In the genomic region with DNA sequence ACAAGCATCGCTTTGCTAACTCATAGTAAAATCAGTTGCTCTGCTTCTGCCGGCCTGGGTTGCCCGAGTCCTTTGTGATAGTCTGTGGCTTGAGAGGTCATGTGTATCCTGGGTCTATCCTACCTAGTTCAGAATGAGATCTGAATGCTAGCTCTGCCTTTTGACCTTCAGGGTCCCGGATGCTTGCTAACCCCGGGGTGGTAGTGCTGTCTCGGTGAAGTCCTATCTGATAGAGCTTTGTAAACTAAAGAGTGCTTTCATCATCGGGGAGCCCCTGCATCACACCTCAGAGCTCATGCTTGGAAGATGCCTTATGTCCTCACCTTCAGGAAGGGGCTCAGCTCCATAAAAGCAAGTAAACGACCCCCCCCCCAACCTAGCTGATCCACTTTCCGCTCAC, we compare ENCODE assay signal across 15 mouse cellular contexts. TPM values are rescaled to one million over a fixed set of nuclear protein-coding genes. Genes with fewer than 3 reads are reported as not detected.
DNase-seq lines count a peak whose midpoint lies in the region; ATAC-seq and TF ChIP-seq lines count a peak whose summit lies in the region.
"Had no signal": no experiment of that assay in that cellular context is flagged by ENCODE, and none has a peak within 500 bp of the region (broad histone marks: within the 10 kb centered on the region; RNA-seq: fewer than 3 reads in every experiment).

No protein-coding gene starts in this region.

- no peaks in the 10 kb centered on the region for H3K9me3 ChIP-seq in heart, embryonic 15.5 days (replicated peaks)
- H3K9me3 ChIP-seq: liver, embryonic 15.5 days had no signal

- no peaks in the 10 kb centered on the region for H3K27me3 ChIP-seq in heart, embryonic 15.5 days
- no peaks in the 10 kb centered on the region for H3K27me3 ChIP-seq in spleen, adult 2 months (ENCODE audit: control insufficient read depth, insufficient read depth, low read length)
- H3K27me3 ChIP-seq: CH12.LX; liver, embryonic 15.5 days had no signal

- intact Hi-C loops in heart, postnatal 10 days (cut with DNase I) = loop anchor here (2.0 kb wide), 1 partner anchor 14 kb away; no protein-coding TSS in a partner anchor
- intact Hi-C loops in left cerebral cortex, postnatal 4 days (cut with DNase I) = no loop called here

- DNase-seq in heart, postnatal 10 days = no peak
- DNase-seq in spleen, adult 2 months (ENCODE audit: low read depth in 1 of 2, low spot score in 2 of 2) = no peak
- DNase-seq in spleen, postnatal 10 days (ENCODE audit: low spot score in 2 of 2) = no peak
- DNase-seq in naive thymus-derived CD4-positive, alpha-beta T cell, adult 2 months (ENCODE audit: low read depth) = peak; percentile 62
- DNase-seq in left cerebral cortex, postnatal 4 days = no peak
- DNase-seq: adrenal gland, adult 8-10 months; gastrocnemius, postnatal 14 days; kidney, adult 11 months; kidney, postnatal 36 days; layer of hippocampus, adult 9-11 months; right cerebral cortex, postnatal 25 days had no signal

- H3K4me1 ChIP-seq in heart, embryonic 15.5 days (replicated peaks) = peaks cover 87% of the 10 kb centered on the region
- peaks cover 55% of the 10 kb centered on the region; the same call in 1 of the 2 replicates for H3K4me1 ChIP-seq in spleen, adult 2 months (ENCODE audit: control insufficient read depth, insufficient read depth, insufficient read length)

- H3K27ac ChIP-seq in heart, embryonic 15.5 days = peak overlapping the region; percentile 83
- peak overlapping the region; percentile 44 for H3K27ac ChIP-seq in spleen, adult 2 months (ENCODE audit: insufficient read depth, low read length)
- H3K27ac ChIP-seq: liver, embryonic 15.5 days had no signal

- no peak for TF ChIP-seq POLR2A in spleen, adult 2 months (IDR thresholded peaks at IDR 0.05; ENCODE audit: low read depth, low read length)

- H3K9ac ChIP-seq in heart, embryonic 15.5 days = no peak overlapping the region
- H3K9ac ChIP-seq: liver, embryonic 15.5 days had no signal

- peak overlapping the region; percentile 41 for H3K4me2 ChIP-seq in heart, embryonic 15.5 days
- H3K4me2 ChIP-seq: liver, embryonic 15.5 days had no signal

- H3K4me3 ChIP-seq in heart, embryonic 15.5 days = no peak overlapping the region
- no peak overlapping the region for H3K4me3 ChIP-seq in spleen, adult 2 months (ENCODE audit: extremely low read depth, insufficient read depth, insufficient read length)
- H3K4me3 ChIP-seq: liver, embryonic 15.5 days had no signal

- ATAC-seq in heart, embryonic 15.5 days (replicated peaks; ENCODE audit: insufficient number of reproducible peaks, insufficient read depth, low FRiP score, low read depth) = no peak
- ATAC-seq in activated CD4-positive, CD25-positive, alpha-beta regulatory T cell, adult 4 months = peak; percentile 10

- WGBS in heart, embryonic 15.5 days = 45% methylated on average over 9 of the region's 9 CpGs
- 72% methylated on average over 9 of the region's 9 CpGs for WGBS in spleen, adult 2 months

- H3K36me3 ChIP-seq in heart, embryonic 15.5 days = peaks cover 35% of the 10 kb centered on the region
- H3K36me3 ChIP-seq in spleen, adult 2 months (ENCODE audit: control insufficient read depth, insufficient read depth, low read length) = peaks cover 50% of the 10 kb centered on the region
- H3K36me3 ChIP-seq: liver, embryonic 15.5 days had no signal

- TF ChIP-seq CTCF in spleen, adult 2 months (IDR thresholded peaks at IDR 0.05; ENCODE audit: extremely low read depth, insufficient read depth, insufficient read length, insufficient replicate concordance) = no peak

RNA-seq across cellular contexts. Expression of a gene that starts 19.1 kb away (rescaled TPM):
- polyA plus RNA-seq in heart, embryonic 15.5 days (2015; fragmentation: Nextera tagmentation; extraction: Ambion mirVana) = 23.2 and 29.0 TPM in 2 replicates
- total RNA-seq in heart, postnatal 10 days (2021) = 100 to 1,000 TPM; 456 to 731 TPM
- polyA plus RNA-seq in spleen, adult 2 months (2012; rRNA removed) = 171 and 212 TPM in 2 replicates
- 10 to 100 TPM; 24.2 to 29.3 TPM for polyA plus RNA-seq in activated CD4-positive, CD25-positive, alpha-beta regulatory T cell, adult 4 months (2017; shearing (Covaris generic))
- 10 to 100 TPM; 54.3 to 54.9 TPM for total RNA-seq in left cerebral cortex, postnatal 4 days (2021)
